Mouse (Mus musculus) brain, embryonic 14.5 days (tissue): ENCODE measurements at regions not wholly inside any gene's neighbourhood (a gene's known extent, or its start where the extent isn't known, plus 50 kb on each side); places are given as distances from the start of the nearest gene placed in this dataset.

Experiments
- CTCF ChIP-seq: fragments of 200-500 bp; IDR thresholded peaks from 2 replicates; pipeline ENCODE4 v1.5.1; 2012; ENCODE audit warnings: inconsistent platforms, mild to moderate bottlenecking, moderate library complexity, borderline replicate concordance; ENCODE audit not compliant: insufficient read depth, insufficient read length; ENCODE audit errors: extremely low read depth
- POLR2A ChIP-seq: fragments of 200-500 bp; IDR thresholded peaks from 2 replicates; pipeline ENCODE4 v1.6.1; 2012; ENCODE audit warnings: mild to moderate bottlenecking, inconsistent platforms, borderline replicate concordance; ENCODE audit not compliant: poor library complexity, insufficient read depth, insufficient read length, severe bottlenecking; ENCODE audit errors: extremely low read depth

DNA sequence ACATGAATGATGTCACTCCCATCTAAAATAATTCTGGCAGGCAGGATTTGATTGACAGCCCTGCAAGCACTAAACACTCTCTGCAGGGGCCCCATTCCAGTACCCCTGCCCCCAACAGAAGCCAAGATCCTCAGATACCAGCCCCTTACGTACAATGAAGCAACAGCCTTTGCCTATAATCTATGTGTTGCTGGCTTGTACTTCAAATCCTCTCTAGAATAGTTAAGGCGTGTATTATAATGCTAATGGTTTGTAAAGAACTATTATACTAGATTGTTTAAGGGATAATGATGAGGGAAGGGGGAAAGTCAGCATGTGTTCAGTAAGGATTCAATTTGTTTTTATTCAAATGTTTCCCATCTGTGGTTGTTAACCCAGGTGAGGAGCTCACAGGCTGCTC, 190.7 kb downstream of the Gm19410 start:
- TF ChIP-seq CTCF, result no peak
- no peak for TF ChIP-seq POLR2A
